ENCODE assay signal across 8 mouse cellular contexts in the genomic region with DNA sequence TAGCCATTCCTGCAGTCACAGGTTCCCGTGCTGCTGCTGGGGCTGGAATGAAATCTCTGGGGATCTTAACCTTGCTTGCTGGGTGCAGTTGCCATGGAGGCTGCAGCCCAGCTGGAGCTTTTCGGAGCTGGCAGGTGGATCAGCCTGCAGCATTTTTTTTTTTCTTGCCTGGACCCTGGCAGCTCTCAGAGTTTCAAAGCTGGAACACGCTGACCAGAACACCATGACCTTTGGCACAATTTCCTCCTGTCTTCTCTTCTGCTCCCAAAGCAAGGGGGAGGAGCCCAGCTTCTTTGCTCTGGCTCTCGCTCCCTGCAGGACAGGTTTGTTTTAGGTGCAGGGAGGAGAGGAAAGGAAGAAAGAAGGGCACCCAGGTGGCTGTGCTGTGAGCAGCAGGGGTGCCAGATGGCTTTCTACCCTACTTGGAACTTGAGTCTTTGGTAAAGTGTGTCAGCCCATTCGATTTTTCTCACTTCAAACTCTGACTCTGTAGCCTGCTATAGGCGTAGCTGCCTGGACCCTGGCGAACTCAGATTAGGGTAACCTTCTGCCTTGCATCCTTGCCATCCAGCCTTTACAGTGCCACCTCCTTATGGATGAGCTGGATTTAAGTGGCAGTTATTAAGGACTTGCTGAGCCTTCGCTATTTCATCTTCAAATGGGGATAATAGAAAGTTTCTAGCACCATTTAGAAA.
DNase-seq lines count a peak whose midpoint lies in the region; ATAC-seq and TF ChIP-seq lines count a peak whose summit lies in the region.
"Had no signal": no experiment of that assay in that cellular context is flagged by ENCODE, and none has a peak within 500 bp of the region (broad histone marks: within the 10 kb centered on the region; RNA-seq: fewer than 3 reads in every experiment).

No protein-coding gene starts in this region.

- no peak overlapping the region for H3K9ac ChIP-seq in hindbrain, postnatal 0 days (replicated peaks; ENCODE audit: low read length)
- H3K9ac ChIP-seq: limb, embryonic 12.5 days had no signal

- H3K4me1 ChIP-seq in hindbrain, postnatal 0 days (ENCODE audit: insufficient read depth, low read length), result peaks cover 10% of the 10 kb centered on the region; the same call in 1 of the 2 replicates

- ATAC-seq in hindbrain, postnatal 0 days, result no peak; the same call in 1 of the 2 replicates

- no peak for TF ChIP-seq CTCF in hindbrain, postnatal 0 days (IDR thresholded peaks at IDR 0.05; ENCODE audit: low read depth)

- DNase-seq in NIH3T3 (ENCODE audit: low read depth), result peak; percentile 29
- peak; percentile 60 for DNase-seq in adrenal gland, postnatal 25 days
- DNase-seq in frontal cortex, adult 2 months (ENCODE audit: extremely low spot score in 1 of 2, low spot score in 1 of 2), result peak; percentile 7 to 35
- peak; percentile 57 for DNase-seq in hindbrain, postnatal 0 days (ENCODE audit: low spot score)
- DNase-seq in left cerebral cortex, adult 18-20 months (ENCODE audit: low spot score in 2 of 2), result peak; percentile 29
- DNase-seq in ovary, postnatal 14 days (ENCODE audit: low spot score), result peak; percentile 54
- DNase-seq in spleen, postnatal 4 days (ENCODE audit: low spot score in 2 of 2), result no peak

- H3K27ac ChIP-seq in hindbrain, postnatal 0 days, result no peak overlapping the region
- H3K27ac ChIP-seq: limb, embryonic 12.5 days had no signal

- no peaks in the 10 kb centered on the region for H3K27me3 ChIP-seq in hindbrain, postnatal 0 days (ENCODE audit: insufficient read depth, low read length)
- H3K27me3 ChIP-seq: limb, embryonic 12.5 days had no signal

- no peak overlapping the region for H3K4me2 ChIP-seq in hindbrain, postnatal 0 days (ENCODE audit: low read depth, low read length)
- H3K4me2 ChIP-seq: limb, embryonic 12.5 days had no signal

- H3K4me3 ChIP-seq in hindbrain, postnatal 0 days (ENCODE audit: low read length), result no peak overlapping the region
- H3K4me3 ChIP-seq: limb, embryonic 12.5 days had no signal

- H3K9me3 ChIP-seq in hindbrain, postnatal 0 days (ENCODE audit: low read length), result no peaks in the 10 kb centered on the region
- H3K9me3 ChIP-seq: limb, embryonic 12.5 days had no signal

- H3K36me3 ChIP-seq in hindbrain, postnatal 0 days (ENCODE audit: insufficient read depth, low read length), result no peaks in the 10 kb centered on the region
- H3K36me3 ChIP-seq: limb, embryonic 12.5 days had no signal

- WGBS in hindbrain, postnatal 0 days, result 32% methylated on average over 8 of the region's 8 CpGs

Comparison
In these comparisons a context has a peak if more than half of its experiments do, and no peak if none do; other contexts are left out.
1. DNase-seq: peak in NIH3T3 (single experiment), adrenal gland, postnatal 25 days (single experiment), frontal cortex, adult 2 months (2 of 2), hindbrain, postnatal 0 days (single experiment), left cerebral cortex, adult 18-20 months (2 of 2) and ovary, postnatal 14 days (single experiment); none in spleen, postnatal 4 days (0 of 2).